Mouse (Mus musculus) gastrocnemius, adult 2 months (tissue): ENCODE data around the gene Arl11. TPM values are rescaled to one million over a fixed set of nuclear protein-coding genes. Genes with fewer than 3 reads are reported as not detected.

Source experiments
- DNase-seq: peaks from one replicate; pipeline ENCODE4 v3.0.0; 2022
- H3K27ac ChIP-seq: fragments of 200-600 bp; 2 replicates; pipeline ENCODE4 v1.8.1; 2022; ENCODE audit warnings: mild to moderate bottlenecking
- H3K4me3 ChIP-seq: fragments of 200-600 bp; 2 replicates; pipeline ENCODE4 v1.8.1; 2022; ENCODE audit warnings: mild to moderate bottlenecking, moderate library complexity
- CTCF ChIP-seq: fragments of 200-600 bp; IDR thresholded peaks from 2 replicates; pipeline ENCODE4 v1.8.1; 2022; ENCODE audit warnings: antibody characterized with exemption, mild to moderate bottlenecking, moderate library complexity
- intact Hi-C: fragments of 180-260 bp; cut with DNase I; formaldehyde crosslinking; loops from one replicate; pipeline ENCODE4 v1.15.1; 2025
- long read RNA-seq, 2 experiments: library from polyadenylated mRNA; stranded (forward); transcript quantifications; one replicate each; pipeline ENCODE4 v2.0.0; 2021
- total RNA-seq, 2 experiments: library from RNA; stranded (reverse); gene quantifications; 2 replicates each; pipeline ENCODE4 v1.2.3; 2021

Arl11 gene
- under 1 TPM; 0.54 to 0.56 TPM for total RNA-seq
- long read RNA-seq, experiment 1 = 0 reads
- long read RNA-seq, experiment 2 = 0 reads

DNA sequence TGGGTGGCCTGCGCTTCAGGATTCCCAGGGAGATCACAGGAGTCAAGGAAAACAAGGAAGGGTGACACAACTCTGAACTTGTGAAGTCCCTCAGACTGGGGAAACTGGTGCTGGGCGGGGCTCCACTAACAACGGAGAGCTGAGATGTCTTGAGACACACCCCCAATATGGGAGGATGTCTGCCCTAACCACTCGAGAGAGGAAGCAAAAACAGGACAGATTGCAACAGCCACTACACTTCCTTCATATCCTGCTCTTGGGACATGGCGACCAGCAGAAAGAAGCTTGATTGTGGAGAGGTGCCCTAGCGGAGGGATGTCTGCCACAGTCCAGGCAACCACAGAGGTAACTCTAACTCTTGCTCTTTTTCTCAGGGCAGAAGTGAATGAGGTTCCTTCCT is at the start of gene Arl11:
TSS of gene Arl11 (plus strand) at position 161 of the 400 bp plus-strand sequence.
- DNase-seq = no peak
- H3K27ac ChIP-seq = no peak within 1 kb of the TSS
- TF ChIP-seq CTCF = no peak
- peak within 1 kb of the TSS; percentile 32; the same call in 1 of the 2 replicates for H3K4me3 ChIP-seq
- intact Hi-C loops = no loop called here

DNA sequence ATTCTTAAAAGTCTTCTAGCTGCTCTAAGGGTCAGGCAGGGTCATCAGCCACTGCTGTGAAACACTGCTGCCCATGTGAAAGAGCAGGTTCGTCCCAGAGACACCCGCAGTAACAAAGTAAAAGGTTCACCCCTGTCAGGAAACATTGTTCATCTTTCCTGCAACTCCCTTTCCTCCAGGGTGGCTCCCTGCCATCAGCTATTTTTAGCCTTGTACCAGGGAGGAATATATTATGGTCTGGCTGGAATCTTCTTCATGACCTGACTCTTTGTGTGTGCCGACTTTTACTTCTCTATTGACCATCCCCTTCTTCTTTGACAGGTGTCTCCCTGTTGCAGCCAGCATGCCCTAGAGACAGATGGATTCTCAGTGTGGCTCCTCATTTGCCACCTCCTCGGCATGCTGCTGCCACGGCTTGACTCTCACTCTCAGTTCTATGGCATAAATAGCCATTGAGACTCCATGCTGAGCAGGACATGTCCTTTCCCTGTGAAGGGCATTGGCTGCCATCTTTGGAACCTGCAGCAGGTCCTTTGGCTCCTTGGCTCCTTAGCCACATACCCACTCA is 41.6 kb upstream of the Arl11 start:
- TF ChIP-seq CTCF = no peak
- H3K27ac ChIP-seq = peak overlapping the region; percentile 60
- peak; percentile 67 for DNase-seq

DNA sequence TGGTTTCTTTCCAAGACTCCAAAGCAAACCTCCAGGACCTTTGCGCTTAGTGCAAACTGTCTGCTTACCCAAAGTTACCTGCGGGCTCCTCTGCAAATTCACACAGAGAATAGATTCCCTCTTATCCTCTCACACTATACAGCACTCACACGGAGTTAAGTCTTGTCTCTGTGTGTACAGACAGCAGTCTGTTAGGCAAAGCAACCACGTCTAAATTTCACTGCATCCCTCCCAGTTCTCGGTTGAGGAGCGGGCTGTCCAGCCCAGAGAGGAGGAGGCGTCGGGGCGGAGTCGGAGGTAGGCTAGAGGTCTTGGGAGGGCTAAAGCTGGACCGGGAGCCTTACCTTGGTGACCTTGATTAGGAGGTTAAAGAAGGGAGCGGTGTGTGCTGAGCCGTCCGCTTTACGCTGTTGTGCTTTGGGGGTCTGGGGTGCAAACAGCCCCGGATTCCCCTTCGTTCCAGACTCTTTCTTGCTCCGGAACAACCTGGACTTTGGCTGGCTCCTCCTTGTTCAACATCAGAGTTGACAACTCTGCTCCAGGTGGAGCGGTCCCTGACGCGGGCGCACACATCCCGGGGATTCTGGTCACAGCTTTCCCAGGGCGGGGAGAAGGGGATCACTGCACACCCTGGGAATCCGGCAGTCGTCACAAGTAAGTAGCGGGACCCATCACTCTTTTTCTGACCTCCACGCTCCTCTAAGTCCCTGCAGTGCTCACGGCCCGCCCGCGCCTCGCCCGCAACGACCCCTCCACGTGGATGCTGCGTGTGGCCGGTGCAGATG is 34.9 kb upstream of the Arl11 start:
- intact Hi-C loops = no loop called here
- DNase-seq = no peak
- no peak overlapping the region for H3K27ac ChIP-seq
- TF ChIP-seq CTCF = no peak
- H3K4me3 ChIP-seq = peak overlapping the region; percentile 50

More for the DNA sequence above, 41.6 kb upstream of the Arl11 start:
- intact Hi-C loops = no loop called here
- H3K4me3 ChIP-seq = no peak overlapping the region

DNA sequence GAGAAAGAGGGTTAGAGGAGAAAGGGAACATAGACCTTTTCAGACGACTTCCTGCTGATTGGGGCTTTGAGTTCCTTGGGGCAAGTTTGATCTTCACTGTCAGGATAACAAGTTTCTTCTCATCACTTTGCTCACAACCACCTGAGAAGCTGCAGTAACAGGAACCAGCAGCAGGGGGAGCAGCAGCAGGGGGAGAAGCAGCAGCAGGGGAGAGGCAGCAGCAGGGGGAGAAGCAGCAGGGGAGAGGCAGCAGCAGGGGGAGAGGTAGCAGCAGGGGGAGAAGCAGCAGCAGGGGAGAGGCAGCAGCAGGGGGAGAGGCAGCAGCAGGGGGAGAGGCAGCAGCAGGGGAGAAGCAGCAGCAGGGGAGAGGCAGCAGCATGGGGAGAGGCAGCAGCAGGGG is 32.3 kb upstream of the Arl11 start:
- DNase-seq = peak; percentile 71
- intact Hi-C loops = no loop called here
- TF ChIP-seq CTCF = peak; percentile 59
- H3K27ac ChIP-seq = no peak overlapping the region
- H3K4me3 ChIP-seq = no peak overlapping the region

DNA sequence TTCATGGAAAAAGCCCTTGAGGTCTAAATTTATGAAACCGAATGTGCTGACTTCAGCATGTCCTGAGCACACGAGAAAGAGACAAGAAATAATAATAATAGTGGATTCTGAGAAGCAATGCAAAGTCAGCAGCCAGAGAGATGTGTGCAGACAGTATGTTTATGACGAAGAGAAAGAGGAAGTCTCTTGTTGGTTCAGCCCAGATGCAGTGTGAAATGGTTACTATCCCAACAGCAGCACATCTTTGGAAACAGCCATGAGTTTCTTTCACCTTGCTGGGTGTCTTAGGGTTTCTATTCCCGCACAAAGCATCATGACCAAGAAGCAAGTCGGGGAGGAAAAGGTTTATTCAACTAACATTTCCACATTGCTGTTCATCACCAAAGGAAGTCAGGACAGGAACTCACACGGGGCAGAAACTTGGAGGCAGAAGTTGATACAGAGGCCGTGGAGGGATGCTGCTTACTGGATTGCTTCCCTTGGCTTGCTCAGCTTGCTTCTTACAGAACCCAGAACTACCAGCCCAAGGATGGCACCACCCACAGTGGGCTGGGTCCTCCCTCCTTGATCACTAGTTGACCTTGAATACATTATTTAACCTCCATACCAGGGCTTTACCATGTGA is 30.8 kb upstream of the Arl11 start:
- TF ChIP-seq CTCF = no peak
- Histone ChIP-seq H3K4me3 (no peak overlapping the region), H3K27ac (no peak overlapping the region)
- DNase-seq = no peak
- intact Hi-C loops = no loop called here

DNA sequence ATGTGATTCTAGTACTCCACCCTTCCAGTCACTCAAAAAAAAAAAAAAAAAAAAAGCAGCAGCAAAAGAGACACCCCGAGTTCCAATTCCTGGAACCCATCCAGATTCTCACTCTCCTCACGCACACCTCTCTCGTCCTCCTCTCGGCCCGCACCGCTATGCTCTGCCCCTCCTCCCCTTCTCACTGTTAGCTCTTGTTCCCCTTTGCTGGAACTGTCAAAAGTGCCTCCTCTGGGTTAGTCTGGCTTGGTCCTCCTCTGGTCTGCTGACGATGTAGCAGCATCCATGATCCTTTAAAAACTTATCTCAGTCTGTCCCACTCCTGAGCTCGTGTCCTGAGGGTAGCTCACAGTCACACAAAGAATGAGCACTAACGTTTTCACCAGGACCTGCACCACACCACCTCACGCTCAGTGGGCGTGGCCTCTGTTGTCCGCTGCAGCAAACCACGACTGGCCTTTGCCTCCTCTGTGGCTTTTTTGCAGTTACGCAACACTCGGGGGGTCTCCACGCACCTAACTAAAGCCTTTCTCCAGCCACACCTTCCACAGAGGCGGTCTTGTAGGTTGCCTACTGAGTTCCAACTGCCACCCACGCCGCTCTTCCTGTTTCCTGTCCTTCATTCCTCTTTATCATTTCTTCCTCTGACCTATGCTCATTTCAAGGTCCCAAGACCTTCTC is 20.8 kb upstream of the Arl11 start:
- no peak for TF ChIP-seq CTCF
- Histone ChIP-seq H3K4me3 (no peak overlapping the region), H3K27ac (no peak overlapping the region)
- no peak for DNase-seq
- intact Hi-C loops = no loop called here

DNA sequence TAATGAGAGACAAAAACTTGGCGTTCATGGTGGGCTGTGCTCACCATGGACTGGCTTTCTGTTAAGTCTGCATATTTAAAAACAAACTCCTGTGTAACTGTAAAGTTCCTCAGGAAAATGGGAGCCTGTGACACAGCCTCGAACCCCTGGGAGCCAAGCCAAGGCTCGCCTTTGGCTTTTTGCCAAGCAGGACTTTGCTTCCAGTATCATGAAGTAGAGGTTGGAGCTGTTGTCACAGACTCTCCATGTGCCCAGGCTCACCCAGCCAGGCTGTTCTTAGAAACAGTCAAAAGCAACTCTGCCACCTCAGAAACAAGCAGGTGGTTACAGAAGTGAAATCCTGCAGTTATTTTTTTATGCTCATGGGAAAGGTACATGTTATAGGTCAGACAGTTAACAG is 18.9 kb upstream of the Arl11 start:
- no peak for TF ChIP-seq CTCF
- intact Hi-C loops = no loop called here
- Histone ChIP-seq H3K27ac (no peak overlapping the region), H3K4me3 (no peak overlapping the region)
- peak; percentile 43 for DNase-seq

DNA sequence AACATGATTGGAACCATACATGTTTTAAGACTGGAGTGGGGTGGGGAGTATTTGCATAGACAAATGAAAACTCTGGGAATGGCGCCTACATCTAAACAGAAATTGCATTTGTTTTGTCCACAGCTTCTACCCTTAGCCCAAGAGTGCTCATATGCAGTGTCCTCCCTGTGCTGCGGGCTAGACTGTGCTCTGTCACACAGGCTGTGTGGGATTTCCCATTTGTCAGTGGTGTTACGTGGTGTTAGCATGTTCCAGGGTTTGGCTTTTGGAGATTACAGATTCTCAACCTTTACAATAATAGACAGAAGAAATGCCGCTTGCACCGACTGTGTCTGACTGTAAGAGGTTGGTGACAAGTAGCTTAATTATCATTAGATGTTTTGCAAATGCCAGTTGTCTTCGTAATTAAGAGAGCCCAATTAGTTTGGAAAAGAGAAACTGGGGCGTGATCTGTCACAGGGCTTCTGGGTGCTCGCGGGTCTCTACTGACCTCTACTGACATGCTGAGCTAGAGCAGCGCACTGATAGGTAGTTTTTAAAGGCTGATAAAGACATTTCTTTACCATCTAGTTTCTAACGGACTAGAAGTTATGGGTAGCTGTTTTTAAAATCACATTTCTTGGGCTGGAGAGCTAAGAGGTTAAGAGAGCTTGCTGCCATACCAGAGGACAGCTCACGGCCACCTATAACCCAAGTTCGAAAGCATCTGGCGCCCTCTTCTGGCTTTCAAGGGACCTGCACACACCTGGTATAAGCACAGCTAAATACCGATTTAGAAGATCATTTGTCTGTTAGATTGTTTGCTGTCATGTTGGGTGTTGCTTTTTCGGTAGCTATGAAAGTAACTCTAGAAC is 15.4 kb upstream of the Arl11 start:
- peak; percentile 63 for TF ChIP-seq CTCF
- DNase-seq = peak; percentile 79
- Histone ChIP-seq H3K4me3 (peak overlapping the region; percentile 53), H3K27ac (no peak overlapping the region)
- intact Hi-C loops = loop anchor here (1.0 to 2.0 kb wide), 2 partner anchors 52 to 495 kb away; no protein-coding TSS in a partner anchor

DNA sequence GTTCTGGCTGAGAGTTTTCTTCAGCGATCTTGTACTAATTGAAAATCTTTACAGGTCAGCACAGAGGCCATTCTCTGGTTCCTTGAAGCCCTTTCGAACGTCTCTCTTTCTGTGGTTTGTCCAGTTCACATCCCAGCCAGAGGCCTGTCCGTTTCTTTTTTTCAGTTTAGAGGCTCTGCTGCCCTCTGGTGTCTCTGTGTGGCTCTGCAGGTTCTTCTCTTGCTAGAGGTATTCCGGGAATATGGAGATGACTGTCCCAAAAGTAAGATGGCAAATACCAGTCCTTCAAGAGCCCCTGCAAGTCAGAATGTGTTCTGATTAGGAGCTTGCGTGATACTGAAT is 14.8 kb upstream of the Arl11 start:
- DNase-seq = peak; percentile 61
- intact Hi-C loops = loop anchor here (1.0 to 2.0 kb wide), 2 partner anchors 52 to 496 kb away; no protein-coding TSS in a partner anchor
- peak overlapping the region; percentile 53 for H3K4me3 ChIP-seq
- TF ChIP-seq CTCF = peak; percentile 44
- no peak overlapping the region for H3K27ac ChIP-seq

DNA sequence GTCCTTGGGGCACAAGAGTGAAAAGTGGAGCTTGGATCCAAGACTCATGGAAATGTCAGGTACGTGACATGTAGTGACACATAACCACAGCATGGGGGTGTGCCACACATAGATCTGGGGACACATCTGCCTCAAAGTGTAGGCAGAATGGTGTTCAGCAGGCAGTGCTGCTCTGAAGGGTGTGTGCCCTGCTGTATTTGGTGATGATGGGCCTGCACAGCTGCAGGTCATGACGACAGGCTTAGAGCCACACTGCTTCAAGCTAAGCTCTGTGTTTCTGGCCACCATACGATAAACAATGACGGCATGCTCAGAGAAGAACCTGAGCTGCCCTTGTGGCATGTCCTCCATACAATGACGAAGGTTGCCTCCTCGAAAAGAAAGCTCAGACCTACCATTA is 9.7 kb upstream of the Arl11 start:
- no peak for DNase-seq
- no peak for TF ChIP-seq CTCF
- Histone ChIP-seq H3K4me3 (no peak overlapping the region), H3K27ac (no peak overlapping the region)
- intact Hi-C loops = no loop called here

DNA sequence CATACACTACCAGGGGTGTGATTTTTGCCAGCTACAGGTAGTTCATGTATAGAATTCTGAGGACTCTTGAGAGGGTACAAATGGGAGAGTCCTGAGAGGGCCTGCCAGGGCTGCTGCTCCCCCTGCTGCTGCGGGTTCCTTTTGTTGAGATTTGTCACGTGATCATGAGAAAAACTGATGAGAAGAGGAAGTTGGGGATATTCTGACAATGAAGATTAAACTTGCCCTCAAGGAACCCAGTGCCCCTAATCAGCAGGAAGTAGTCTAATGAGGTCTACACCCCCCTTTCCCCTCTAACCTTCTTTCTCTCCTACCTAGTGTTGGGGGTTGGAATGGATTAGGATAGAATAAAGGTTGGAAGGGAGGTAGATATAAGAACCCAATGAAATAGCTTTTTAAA is 8.2 kb upstream of the Arl11 start:
- DNase-seq = no peak
- H3K4me3 ChIP-seq = no peak overlapping the region
- H3K27ac ChIP-seq = no peak overlapping the region
- intact Hi-C loops = no loop called here
- no peak for TF ChIP-seq CTCF

DNA sequence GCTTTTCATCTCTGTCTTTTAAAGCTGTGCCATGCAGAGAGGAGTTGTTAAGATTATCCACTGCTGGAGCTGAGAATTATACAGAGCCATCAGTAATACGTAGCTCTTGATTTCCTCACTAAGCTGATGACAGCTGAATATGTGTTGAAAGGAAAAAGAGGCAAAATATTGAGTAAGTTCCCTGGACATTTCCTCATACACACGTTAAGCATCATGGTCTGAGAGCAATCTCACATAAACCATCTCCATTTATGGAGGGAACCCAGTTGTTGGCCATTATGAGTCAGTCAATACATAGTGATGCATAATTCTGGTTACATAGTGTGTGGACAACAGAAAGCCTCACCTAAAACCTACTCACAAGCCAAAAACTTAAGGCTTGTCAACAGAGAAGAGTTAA is 7.1 kb upstream of the Arl11 start:
- no peak overlapping the region for H3K4me3 ChIP-seq
- intact Hi-C loops = no loop called here
- DNase-seq = no peak
- no peak overlapping the region for H3K27ac ChIP-seq
- TF ChIP-seq CTCF = no peak
